Mouse (Mus musculus) limb, embryonic 14.5 days (tissue): ENCODE data around the gene Ncam1. TPM values are rescaled to one million over a fixed set of nuclear protein-coding genes. Genes with fewer than 3 reads are reported as not detected.

Experiments used
- ATAC-seq: fragments of 200-750 bp; cut with Nextera tagmentation; 2 replicates; pipeline ENCODE4 v1.8.0; 2017; ENCODE audit warnings: low read depth, moderate number of reproducible peaks, moderate TSS enrichment; ENCODE audit not compliant: low FRiP score
- DNase-seq: peaks from one replicate; pipeline ENCODE4 v3.0.0-alpha.2; 2015; ENCODE audit warnings: low spot score
- H3K27ac ChIP-seq: fragments of 300-500 bp; sonication (generic); replicated peaks from 2 replicates; pipeline ENCODE4 v1.5.1; 2014; ENCODE audit warnings: low read depth, mild to moderate bottlenecking, low read length, moderate library complexity, mixed read lengths
- H3K27me3 ChIP-seq: fragments of 300-500 bp; sonication (generic); 2 replicates; pipeline ENCODE4 v1.6.1; 2014; ENCODE audit warnings: low read length, mixed read lengths; ENCODE audit not compliant: control insufficient read depth, insufficient read depth
- H3K36me3 ChIP-seq: fragments of 300-500 bp; sonication (generic); 2 replicates; pipeline ENCODE4 v1.6.1; 2014; ENCODE audit warnings: mild to moderate bottlenecking, low read length, moderate library complexity, mixed read lengths; ENCODE audit not compliant: control insufficient read depth, insufficient read depth
- H3K4me1 ChIP-seq: fragments of 300-500 bp; sonication (generic); 2 replicates; pipeline ENCODE4 v1.6.1; 2014; ENCODE audit warnings: antibody characterized with exemption, low read length, mixed read lengths; ENCODE audit not compliant: control insufficient read depth, insufficient read depth
- H3K4me2 ChIP-seq: fragments of 300-500 bp; sonication (generic); replicated peaks from 2 replicates; pipeline ENCODE4 v1.6.1; 2014; ENCODE audit warnings: low read depth, mild to moderate bottlenecking, low read length, moderate library complexity; ENCODE audit not compliant: severe bottlenecking
- H3K4me3 ChIP-seq: fragments of 300-500 bp; sonication (generic); replicated peaks from 2 replicates; pipeline ENCODE4 v1.5.1; 2014; ENCODE audit warnings: low read length
- H3K9ac ChIP-seq: fragments of 300-500 bp; sonication (generic); 2 replicates; pipeline ENCODE4 v1.6.1; 2014; ENCODE audit warnings: mild to moderate bottlenecking, low read depth, low read length, moderate library complexity; ENCODE audit not compliant: severe bottlenecking
- H3K9me3 ChIP-seq: fragments of 300-500 bp; sonication (generic); 2 replicates; pipeline ENCODE4 v1.6.1; 2016; ENCODE audit warnings: low read length; ENCODE audit not compliant: control insufficient read depth
- POLR2A ChIP-seq: fragments of 200-500 bp; IDR thresholded peaks from 2 replicates; pipeline ENCODE4 v1.8.0; 2012; ENCODE audit warnings: inconsistent platforms, mild to moderate bottlenecking, moderate library complexity, borderline replicate concordance; ENCODE audit not compliant: insufficient read depth, insufficient read length; ENCODE audit errors: extremely low read depth
- WGBS: fragments of 180-500 bp; shearing (Covaris S2); extraction: QIAGEN DNeasy Blood & Tissue Kit; methylation state at CpG from one replicate; pipeline ENCODE4 v1.1.7; 2014; 5-methylcytosine and 5-hydroxymethylcytosine counted together
- polyA plus RNA-seq, 2 experiments: library from polyadenylated mRNA; depleted of rRNA in 1 of 2; stranded (reverse) in 1 of 2; unstranded in 1 of 2; fragments of >200 nt; fragmentation: Nextera tagmentation in 1 of 2; extraction: Ambion mirVana in 1 of 2; gene quantifications; 2 replicates each; pipeline versions ENCODE4 v1.2.1 to v1.2.3; 2012 to 2014

Ncam1 gene
- polyA plus RNA-seq, 2 experiments: 31.1 to 62.5 TPM

DNA sequence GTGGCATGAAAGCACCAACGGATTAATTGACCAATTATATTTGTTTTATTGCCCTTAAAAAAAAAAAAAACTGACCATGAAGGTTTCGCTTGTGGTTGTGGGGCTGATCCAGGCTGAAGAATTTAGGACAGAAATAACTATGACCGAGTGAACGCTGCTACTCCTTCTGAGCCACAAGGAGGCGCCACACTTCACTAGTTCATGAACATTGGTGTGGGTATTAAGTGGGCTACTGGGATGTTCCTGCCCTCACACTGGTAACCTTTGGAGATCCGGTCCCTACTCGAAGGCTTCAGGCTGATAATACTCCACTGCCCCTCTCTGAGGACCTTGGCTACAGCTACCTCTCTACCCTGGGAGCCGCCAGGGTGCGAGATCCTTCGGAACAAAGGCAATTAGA is 269.8 kb downstream of the Ncam1 start:
- ATAC-seq: no peak
- WGBS: 61% methylated on average over 10 of the region's 10 CpGs
- no peak for TF ChIP-seq POLR2A

DNA sequence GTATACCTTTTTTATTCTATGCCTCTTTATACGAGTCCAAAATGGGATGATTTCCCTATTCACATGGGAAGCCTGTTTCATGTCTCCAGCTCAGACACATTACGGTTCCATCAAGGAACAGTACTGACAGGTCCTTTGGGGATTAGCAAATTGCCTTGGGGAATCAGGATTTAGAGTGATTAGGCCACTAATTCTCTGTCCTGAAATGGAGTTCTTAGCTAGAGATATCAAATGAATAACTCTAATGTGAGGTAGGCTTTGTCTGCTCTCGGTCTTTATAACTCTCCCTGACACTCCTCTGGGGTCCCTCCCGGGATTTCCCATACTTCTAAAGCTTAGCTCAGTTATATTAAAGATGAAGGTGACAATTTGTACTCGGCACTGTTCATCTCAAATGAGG is 270.7 kb downstream of the Ncam1 start:
- Histone ChIP-seq H3K4me2 (no peak overlapping the region), H3K4me1 (peaks cover 3% of the 10 kb centered on the region; the same call in 1 of the 2 replicates), H3K27ac (no peak overlapping the region), H3K9ac (no peak overlapping the region), H3K36me3 (0 out of 2 replicates have a peak, but pooled peaks cover 8% of the 10 kb centered on the region), H3K9me3 (no peaks in the 10 kb centered on the region), H3K27me3 (no peaks in the 10 kb centered on the region), H3K4me3 (no peak overlapping the region)
- no peak for ATAC-seq
- DNase-seq: no peak
- WGBS: 84% methylated on average over 5 of the region's 5 CpGs
- TF ChIP-seq POLR2A: no peak

More for the DNA sequence above, 269.8 kb downstream of the Ncam1 start:
- no peak overlapping the region for H3K4me2 ChIP-seq
- H3K9ac ChIP-seq: no peak overlapping the region
- no peak overlapping the region for H3K27ac ChIP-seq
- no peak overlapping the region for H3K4me3 ChIP-seq
- H3K27me3 ChIP-seq: no peaks in the 10 kb centered on the region
- peak; percentile 31 for DNase-seq
- no peaks in the 10 kb centered on the region for H3K9me3 ChIP-seq
- 0 out of 2 replicates have a peak, but pooled peaks cover 8% of the 10 kb centered on the region for H3K36me3 ChIP-seq
- peaks cover 5% of the 10 kb centered on the region for H3K4me1 ChIP-seq

DNA sequence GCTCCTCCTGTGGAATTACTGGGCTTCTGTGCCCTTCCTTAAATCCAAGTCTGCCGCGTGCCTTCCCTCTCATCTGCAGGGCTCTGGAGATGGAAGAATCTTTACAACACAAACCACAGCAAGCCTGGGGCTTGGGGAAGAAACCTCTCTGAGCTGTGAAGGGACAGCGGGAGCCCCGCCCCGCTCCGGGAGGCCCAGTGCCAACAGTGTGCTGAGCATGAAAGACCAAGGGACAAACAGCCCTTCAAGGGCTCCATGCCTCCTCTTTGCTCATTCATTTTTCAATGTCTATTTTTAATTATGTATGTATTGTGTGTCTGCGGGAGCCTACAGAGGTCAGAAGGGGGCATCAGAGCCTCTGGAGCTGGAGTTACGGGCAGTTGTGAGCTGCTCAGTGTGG is 271.4 kb downstream of the Ncam1 start:
- Histone ChIP-seq H3K27me3 (no peaks in the 10 kb centered on the region), H3K27ac (no peak overlapping the region), H3K36me3 (0 out of 2 replicates have a peak, but pooled peaks cover 8% of the 10 kb centered on the region), H3K4me2 (no peak overlapping the region), H3K4me3 (no peak overlapping the region), H3K4me1 (peaks cover 3% of the 10 kb centered on the region; the same call in 1 of the 2 replicates), H3K9me3 (no peaks in the 10 kb centered on the region), H3K9ac (no peak overlapping the region)
- no peak for ATAC-seq
- 63% methylated on average over 8 of the region's 8 CpGs for WGBS
- no peak for DNase-seq
- TF ChIP-seq POLR2A: no peak

DNA sequence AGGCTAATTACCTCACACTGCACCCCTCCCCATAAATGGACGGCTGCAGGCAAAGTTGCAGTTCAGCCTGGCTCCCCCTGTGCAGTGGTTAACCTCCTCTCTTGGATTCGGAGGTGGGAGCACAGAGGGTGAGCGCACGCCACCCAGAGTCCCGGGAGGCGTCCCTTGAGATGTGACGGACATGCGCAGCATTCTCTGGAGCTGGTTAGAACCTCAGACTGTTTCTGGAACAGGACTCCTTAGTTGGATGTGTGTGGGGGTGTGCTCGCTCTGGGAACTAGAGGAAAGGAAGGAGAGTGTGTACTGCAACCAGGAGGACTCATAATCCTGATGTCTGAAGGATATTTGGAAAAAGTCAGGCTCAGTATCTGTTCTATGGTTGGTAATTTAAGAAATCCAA is 274.0 kb downstream of the Ncam1 start:
- Histone ChIP-seq H3K4me3 (no peak overlapping the region), H3K4me1 (peaks cover 3% of the 10 kb centered on the region; the same call in 1 of the 2 replicates), H3K36me3 (peaks cover 3% of the 10 kb centered on the region; the same call in 1 of the 2 replicates), H3K9me3 (no peaks in the 10 kb centered on the region), H3K27ac (no peak overlapping the region), H3K9ac (no peak overlapping the region), H3K4me2 (no peak overlapping the region), H3K27me3 (no peaks in the 10 kb centered on the region)
- no peak for ATAC-seq
- 53% methylated on average over 9 of the region's 9 CpGs for WGBS
- TF ChIP-seq POLR2A: no peak
- no peak for DNase-seq

DNA sequence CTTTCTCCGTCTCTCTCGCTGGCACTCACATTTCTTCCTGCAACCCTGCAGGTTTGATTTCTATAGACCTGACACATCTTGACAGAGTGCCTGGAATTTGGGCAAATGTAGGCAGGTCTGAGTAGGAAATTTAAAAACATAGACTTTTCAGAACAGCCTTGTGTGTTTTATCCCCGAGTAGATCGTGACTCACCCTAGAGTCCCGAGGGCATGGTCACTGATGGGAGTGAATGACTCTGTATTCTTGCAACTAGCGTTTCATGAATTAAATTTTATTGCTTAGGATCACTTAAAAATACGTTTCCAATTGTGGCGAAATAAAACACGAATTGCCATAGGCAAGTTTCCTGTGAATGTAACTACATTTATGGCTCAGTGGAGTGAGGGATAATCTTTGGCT is 274.8 kb downstream of the Ncam1 start:
- WGBS: 47% methylated on average over 9 of the region's 9 CpGs
- no peak for TF ChIP-seq POLR2A
- Histone ChIP-seq H3K36me3 (peaks cover 7% of the 10 kb centered on the region; the same call in 1 of the 2 replicates), H3K4me1 (peaks cover 3% of the 10 kb centered on the region; the same call in 1 of the 2 replicates), H3K9me3 (no peaks in the 10 kb centered on the region), H3K27me3 (no peaks in the 10 kb centered on the region), H3K9ac (no peak overlapping the region), H3K4me3 (no peak overlapping the region), H3K27ac (no peak overlapping the region), H3K4me2 (no peak overlapping the region)
- no peak for ATAC-seq
- no peak for DNase-seq

DNA sequence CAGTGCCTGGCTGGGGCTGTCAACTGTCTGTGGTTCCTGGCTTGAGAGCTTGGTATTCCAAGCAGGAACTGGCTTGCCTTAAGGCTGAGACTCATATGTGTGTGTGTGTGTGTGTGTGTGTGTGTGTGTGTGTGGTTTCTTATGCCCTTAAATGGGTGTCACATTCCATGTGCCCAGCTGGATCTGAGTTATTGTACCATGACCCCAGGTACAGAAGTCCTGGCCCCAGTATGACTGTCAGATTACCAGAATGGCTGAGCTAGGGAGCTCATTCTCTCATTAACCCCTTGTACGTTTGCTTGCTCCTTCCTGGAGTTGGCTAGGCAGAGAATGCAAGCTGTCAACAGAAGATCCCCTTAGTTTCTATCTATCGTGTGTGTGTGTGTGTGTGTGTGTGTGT is 284.4 kb downstream of the Ncam1 start:
- 80% methylated on average over 2 of the region's 2 CpGs for WGBS

More for the DNA sequence above, 284.4 kb downstream of the Ncam1 start:
- Histone ChIP-seq H3K9me3 (no peaks in the 10 kb centered on the region), H3K27me3 (no peaks in the 10 kb centered on the region), H3K4me1 (no peaks in the 10 kb centered on the region), H3K27ac (no peak overlapping the region), H3K36me3 (peaks cover 13% of the 10 kb centered on the region), H3K9ac (no peak overlapping the region), H3K4me3 (no peak overlapping the region), H3K4me2 (no peak overlapping the region)
- DNase-seq (no peak), ATAC-seq (no peak)
- TF ChIP-seq POLR2A: no peak
